Mouse (Mus musculus) brain, embryonic 14.5 days (tissue): ENCODE measurements around the gene Syne2.

Experiments
- CTCF ChIP-seq: fragments of 200-500 bp; IDR thresholded peaks from 2 replicates; pipeline ENCODE4 v1.5.1; 2012; ENCODE audit warnings: inconsistent platforms, mild to moderate bottlenecking, moderate library complexity, borderline replicate concordance; ENCODE audit not compliant: insufficient read depth, insufficient read length; ENCODE audit errors: extremely low read depth
- POLR2A ChIP-seq: fragments of 200-500 bp; IDR thresholded peaks from 2 replicates; pipeline ENCODE4 v1.6.1; 2012; ENCODE audit warnings: mild to moderate bottlenecking, inconsistent platforms, borderline replicate concordance; ENCODE audit not compliant: poor library complexity, insufficient read depth, insufficient read length, severe bottlenecking; ENCODE audit errors: extremely low read depth

- no peak for TF ChIP-seq CTCF
- TF ChIP-seq POLR2A: no peak
Observed at GRCm38 (mm10) chr12:75997547-75997946, 179.6 kb downstream of the Syne2 start.
